Mouse (Mus musculus) megakaryocyte, embryonic 14.5 days (primary cell): Measurements from ENCODE around the gene Gm20662.

Experiments used
- FLI1 ChIP-seq: IDR thresholded peaks from 2 replicates; pipeline ENCODE4 v1.6.1; 2012; ENCODE audit warnings: low read length, inconsistent platforms, mixed read lengths
- GATA1 ChIP-seq: IDR thresholded peaks from 3 replicates; pipeline ENCODE4 v1.6.1; 2012; ENCODE audit warnings: mixed read lengths, low read length, inconsistent platforms, borderline replicate concordance

DNA sequence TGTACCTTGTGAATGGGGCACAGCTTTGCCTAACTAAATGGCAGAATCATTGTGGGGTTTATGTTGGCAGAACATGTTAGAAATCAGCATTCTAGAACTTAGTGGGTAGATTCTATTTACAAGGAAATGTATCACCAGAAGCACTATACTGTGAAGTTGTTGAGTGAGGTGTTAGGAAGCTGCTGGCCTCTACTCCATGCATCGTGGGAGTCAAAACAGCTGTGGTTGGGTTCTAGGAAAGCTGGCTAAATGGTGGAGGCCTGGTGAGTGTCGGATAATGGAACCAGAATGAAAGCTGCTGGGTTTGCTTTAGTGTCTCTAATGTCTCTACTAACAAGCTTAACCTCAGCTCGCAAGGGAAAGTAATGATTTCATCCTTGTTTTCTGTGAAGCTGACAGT lies 21.0 kb downstream of the Gm20662 start:
- TF ChIP-seq GATA1: no peak
- no peak for TF ChIP-seq FLI1
